Mouse (Mus musculus) mouse embryonic stem cell (cell line): ENCODE results near the gene Rasgrp2.

Experiments used
- in situ Hi-C, 2 experiments: fragments of 300-500 bp; cut with MboI; formaldehyde crosslinking; loops; 1 replicate in 1 of 2; 3 replicates in 1 of 2; pipeline ENCODE4 v1.14.3; 2019 to 2020; ENCODE audit warnings: low sequenced_read_pairs in 2 of 2, low pct_unique_long_range_greater_than_20kb in 1 of 2, mixed read lengths in 1 of 2; ENCODE audit not compliant: unreplicated experiment in 1 of 2

Gene Rasgrp2

GRCm38 (mm10) chr19:6400096-6401086 lies 1.3 kb downstream of the Rasgrp2 start:
- in situ Hi-C loops = no loop called here

- in situ Hi-C loops = no loop called here
Measured at GRCm38 (mm10) chr19:6401131-6401815, 2.1 kb downstream of the Rasgrp2 start.

- in situ Hi-C loops = no loop called here
Measured at GRCm38 (mm10) chr19:6401951-6402350, 2.8 kb downstream of the Rasgrp2 start.

- in situ Hi-C loops = no loop called here
Measured at GRCm38 (mm10) chr19:6403869-6404268, 4.7 kb downstream of the Rasgrp2 start.

- in situ Hi-C loops = no loop called here
Measured at GRCm38 (mm10) chr19:6405433-6405832, 6.3 kb downstream of the Rasgrp2 start.

- in situ Hi-C loops = no loop called here
Measured at GRCm38 (mm10) chr19:6407109-6407508, 8.0 kb downstream of the Rasgrp2 start.

- in situ Hi-C loops = no loop called here
Measured at GRCm38 (mm10) chr19:6407816-6408510, 8.8 kb downstream of the Rasgrp2 start.

- in situ Hi-C loops = no loop called here
Measured at GRCm38 (mm10) chr19:6408749-6409148, 9.6 kb downstream of the Rasgrp2 start.

- in situ Hi-C loops = no loop called here
Measured at GRCm38 (mm10) chr19:6409176-6409575, 10.0 kb downstream of the Rasgrp2 start.

- in situ Hi-C loops = no loop called here
Measured at GRCm38 (mm10) chr19:6409936-6410335, 10.8 kb downstream of the Rasgrp2 start.

- in situ Hi-C loops = no loop called here
Measured at GRCm38 (mm10) chr19:6412798-6413197, 13.7 kb downstream of the Rasgrp2 start.

- in situ Hi-C loops = no loop called here
Measured at GRCm38 (mm10) chr19:6415454-6415853, 16.3 kb downstream of the Rasgrp2 start.

- in situ Hi-C loops = no loop called here
Measured at GRCm38 (mm10) chr19:6416124-6416770, 17.1 kb downstream of the Rasgrp2 start.

GRCm38 (mm10) chr19:6416894-6417761 lies 18.0 kb downstream of the Rasgrp2 start:
- in situ Hi-C loops = no loop called here

- in situ Hi-C loops = no loop called here
Measured at GRCm38 (mm10) chr19:6418233-6418879, 19.2 kb downstream of the Rasgrp2 start, which contains the start of gene Nrxn2. Gene Nrxn2, plus strand, starts transcription at chr19:6418731.

- in situ Hi-C loops = no loop called here
Measured at GRCm38 (mm10) chr19:6418984-6419692, 20.0 kb downstream of the Rasgrp2 start.
